17 mouse cellular contexts compared by ENCODE assay signal in the genomic region with DNA sequence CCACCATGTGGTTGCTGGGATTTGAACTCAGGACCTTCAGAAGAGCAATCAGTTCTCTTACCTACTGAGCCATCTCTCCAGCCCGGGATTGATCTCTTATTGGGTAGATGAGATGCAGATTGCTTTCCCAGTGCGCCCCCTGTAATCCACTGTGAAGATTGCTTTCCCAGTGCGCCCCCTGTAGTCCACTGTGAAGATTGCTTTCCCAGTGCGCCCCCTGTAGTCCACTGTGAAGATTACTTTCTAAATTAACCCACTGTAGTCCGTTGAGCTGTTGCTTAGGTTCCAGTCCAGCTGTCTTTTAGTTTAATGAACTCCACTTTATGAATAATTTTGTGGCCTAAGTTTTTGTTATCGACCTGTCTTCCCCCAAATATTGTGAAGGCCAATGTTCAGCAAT. TPM values are rescaled to one million over a fixed set of nuclear protein-coding genes. Genes with fewer than 3 reads are reported as not detected.
DNase-seq lines count a peak whose midpoint lies in the region; ATAC-seq and TF ChIP-seq lines count a peak whose summit lies in the region.
"Had no signal": no experiment of that assay in that cellular context is flagged by ENCODE, and none has a peak within 500 bp of the region (broad histone marks: within the 10 kb centered on the region; RNA-seq: fewer than 3 reads in every experiment).

No protein-coding gene starts in this region.

- 93% methylated on average over 6 of the region's 6 CpGs for WGBS in intestine, postnatal 0 days
- 89% methylated on average over 6 of the region's 6 CpGs for WGBS in intestine, embryonic 15.5 days
- 86% methylated on average over 6 of the region's 6 CpGs for WGBS in lung, embryonic 14.5 days
- WGBS in embryonic facial prominence, embryonic 10.5 days = 90% methylated on average over 6 of the region's 6 CpGs

- POLR2A ChIA-PET in Patski (lab: Charles Lee) = interaction anchor here (0.5 kb wide), 1 partner anchor 526 kb away, joined by 3 read pairs; no protein-coding TSS in a partner anchor

- H3K4me2 ChIP-seq in intestine, postnatal 0 days (replicated peaks; ENCODE audit: low read depth) = no peak overlapping the region
- no peak overlapping the region for H3K4me2 ChIP-seq in intestine, embryonic 15.5 days (replicated peaks)
- H3K4me2 ChIP-seq in lung, embryonic 14.5 days = no peak overlapping the region
- H3K4me2 ChIP-seq: heart, embryonic 11.5 days; liver, embryonic 12.5 days; lung, embryonic 15.5 days; midbrain, embryonic 11.5 days had no signal

- H3K9ac ChIP-seq in intestine, postnatal 0 days (ENCODE audit: low read depth, low read length) = no peak overlapping the region
- H3K9ac ChIP-seq in intestine, embryonic 15.5 days = no peak overlapping the region
- no peak overlapping the region for H3K9ac ChIP-seq in lung, embryonic 14.5 days
- H3K9ac ChIP-seq: liver, embryonic 12.5 days; lung, embryonic 15.5 days had no signal

- no peaks in the 10 kb centered on the region for H3K36me3 ChIP-seq in intestine, postnatal 0 days (ENCODE audit: control insufficient read depth, insufficient read depth)
- H3K36me3 ChIP-seq in intestine, embryonic 15.5 days = no peaks in the 10 kb centered on the region
- no peaks in the 10 kb centered on the region; the same call in 1 of the 2 replicates for H3K36me3 ChIP-seq in lung, embryonic 14.5 days (ENCODE audit: insufficient read depth)
- peaks cover 40% of the 10 kb centered on the region for H3K36me3 ChIP-seq in embryonic facial prominence, embryonic 10.5 days (replicated peaks)

- no peaks in the 10 kb centered on the region for H3K9me3 ChIP-seq in intestine, postnatal 0 days (ENCODE audit: control insufficient read depth)
- no peaks in the 10 kb centered on the region for H3K9me3 ChIP-seq in intestine, embryonic 15.5 days
- no peaks in the 10 kb centered on the region for H3K9me3 ChIP-seq in lung, embryonic 14.5 days (ENCODE audit: low read depth, low read length)
- H3K9me3 ChIP-seq in embryonic facial prominence, embryonic 10.5 days = no peaks in the 10 kb centered on the region
- H3K9me3 ChIP-seq: forebrain, embryonic 10.5 days; liver, embryonic 12.5 days; lung, embryonic 15.5 days had no signal

- TF ChIP-seq CTCF in intestine, postnatal 0 days (IDR thresholded peaks at IDR 0.05; ENCODE audit: low read depth) = peak; percentile 46
- TF ChIP-seq CTCF in lung, embryonic 14.5 days (IDR thresholded peaks at IDR 0.05; ENCODE audit: low read depth) = peak; percentile 42
- TF ChIP-seq CTCF in Patski (IDR thresholded peaks at IDR 0.05) = no peak

- in situ Hi-C loops in Patski (cut with MboI; ENCODE audit: low pct_unique_long_range_greater_than_20kb) = loop anchor here (25.0 kb wide), 1 partner anchor 1029 kb away; no protein-coding TSS in a partner anchor

- no peak overlapping the region for H3K27ac ChIP-seq in intestine, postnatal 0 days (ENCODE audit: low read depth, low read length)
- H3K27ac ChIP-seq in intestine, embryonic 15.5 days = no peak overlapping the region
- no peak overlapping the region for H3K27ac ChIP-seq in lung, embryonic 14.5 days (ENCODE audit: low read depth)
- no peak overlapping the region for H3K27ac ChIP-seq in embryonic facial prominence, embryonic 10.5 days (replicated peaks)
- H3K27ac ChIP-seq: forebrain, embryonic 10.5 days; liver, embryonic 12.5 days; lung, embryonic 15.5 days had no signal

- no peaks in the 10 kb centered on the region for H3K27me3 ChIP-seq in intestine, postnatal 0 days (replicated peaks; ENCODE audit: control insufficient read depth, insufficient read depth, low read length)
- H3K27me3 ChIP-seq in intestine, embryonic 15.5 days (replicated peaks) = no peaks in the 10 kb centered on the region
- no peaks in the 10 kb centered on the region for H3K27me3 ChIP-seq in lung, embryonic 14.5 days (ENCODE audit: insufficient read depth, low read length)
- no peaks in the 10 kb centered on the region for H3K27me3 ChIP-seq in Patski
- no peaks in the 10 kb centered on the region for H3K27me3 ChIP-seq in embryonic facial prominence, embryonic 10.5 days (replicated peaks; ENCODE audit: low read depth, poor library complexity, severe bottlenecking)
- H3K27me3 ChIP-seq: liver, embryonic 12.5 days; lung, embryonic 15.5 days had no signal

- no peak for DNase-seq in lung, embryonic 14.5 days
- no peak for DNase-seq in lung, postnatal 14 days
- no peak for DNase-seq in Patski (ENCODE audit: low read depth, low spot score)
- DNase-seq in cerebellum, postnatal 4 days (ENCODE audit: low spot score in 2 of 2) = no peak
- no peak for DNase-seq in embryonic facial prominence, embryonic 10.5 days (ENCODE audit: low spot score)
- DNase-seq: adrenal gland, postnatal 25 days; cerebellum, adult 9-10 months; kidney, adult 11 months; spleen, adult 18-20 months had no signal

- no peak overlapping the region for H3K4me3 ChIP-seq in intestine, postnatal 0 days (ENCODE audit: low read depth, low read length)
- H3K4me3 ChIP-seq in intestine, embryonic 15.5 days (replicated peaks) = no peak overlapping the region
- no peak overlapping the region for H3K4me3 ChIP-seq in lung, embryonic 14.5 days (ENCODE audit: low read depth, low read length)
- H3K4me3 ChIP-seq in embryonic facial prominence, embryonic 10.5 days = no peak overlapping the region
- H3K4me3 ChIP-seq: forebrain, embryonic 10.5 days; liver, embryonic 12.5 days; lung, embryonic 15.5 days had no signal

- ATAC-seq in intestine, postnatal 0 days = no peak
- ATAC-seq in intestine, embryonic 15.5 days = no peak
- no peak for ATAC-seq in lung, embryonic 14.5 days (ENCODE audit: insufficient read depth)
- peak; percentile 69 for ATAC-seq in Patski
- ATAC-seq: hindbrain, embryonic 16.5 days; liver, embryonic 12.5 days had no signal

- CTCF ChIA-PET in Patski (lab: Charles Lee) = interaction anchor here (1.5 to 3.1 kb wide), 3 partner anchors 8 to 16 kb away, joined by 5 to 30 read pairs (median 6); no protein-coding TSS in a partner anchor

- no peaks in the 10 kb centered on the region for H3K4me1 ChIP-seq in intestine, postnatal 0 days (replicated peaks; ENCODE audit: control insufficient read depth, insufficient read depth, low read length)
- H3K4me1 ChIP-seq in intestine, embryonic 15.5 days (replicated peaks) = no peaks in the 10 kb centered on the region
- no peaks in the 10 kb centered on the region for H3K4me1 ChIP-seq in lung, embryonic 14.5 days (ENCODE audit: insufficient read depth)
- H3K4me1 ChIP-seq in embryonic facial prominence, embryonic 10.5 days = no peaks in the 10 kb centered on the region
- H3K4me1 ChIP-seq: liver, embryonic 12.5 days; lung, embryonic 15.5 days had no signal

RNA-seq across cellular contexts. Expression of a gene that starts 30.7 kb away (rescaled TPM):
- polyA plus RNA-seq in intestine, postnatal 0 days (2015; fragmentation: Nextera tagmentation; extraction: Ambion mirVana) = 3.6 and 4.2 TPM in 2 replicates
- 5.6 and 7.3 TPM in 2 replicates for polyA plus RNA-seq in intestine, embryonic 15.5 days (2015; fragmentation: Nextera tagmentation; extraction: Ambion mirVana)
- polyA plus RNA-seq in lung, embryonic 14.5 days (2014; fragmentation: Nextera tagmentation; extraction: Ambion mirVana) = 7.9 and 8.1 TPM in 2 replicates
- 21.1 TPM for polyA plus RNA-seq in Patski (2021)
- polyA plus RNA-seq in embryonic facial prominence, embryonic 10.5 days (2016; fragmentation: Nextera tagmentation; extraction: Ambion mirVana) = 13.2 and 13.6 TPM in 2 replicates
